Mouse (Mus musculus): ENCODE measurements at regions not wholly inside any gene's neighbourhood (a gene's known extent, or its start where the extent isn't known, plus 50 kb on each side); places are given as distances from the start of the nearest gene placed in this dataset.
A peak's percentile ranks its signal among the peaks of the same experiment; 100 is the strongest.

GRCm38 (mm10) chr5:64022633-64023323 is 54.1 kb upstream of the Rell1 start:
- Histone ChIP-seq H3K4me3 (ENCODE audit: insufficient read depth, low read length) (no peak overlapping the region), H3K4me1 (ENCODE audit: control insufficient read depth, insufficient read depth, low read length) (peaks cover 5% of the 10 kb centered on the region; the same call in 1 of the 2 replicates), H3K27ac (ENCODE audit: insufficient read depth, low read length) (no peak overlapping the region; the same call in 1 of the 2 replicates)
- TF ChIP-seq POLR2A (IDR thresholded peaks at IDR 0.05; ENCODE audit: extremely low read depth, insufficient read depth, low read length) (no peak), CTCF (IDR thresholded peaks at IDR 0.05; ENCODE audit: extremely low read depth, insufficient read depth, low read length) (no peak)

GRCm38 (mm10) chr5:64023324-64023650 is 54.6 kb upstream of the Rell1 start:
- Histone ChIP-seq H3K4me3 (ENCODE audit: insufficient read depth, low read length) (no peak overlapping the region), H3K27ac (ENCODE audit: insufficient read depth, low read length) (peak overlapping the region; percentile 59; the same call in 1 of the 2 replicates), H3K4me1 (ENCODE audit: control insufficient read depth, insufficient read depth, low read length) (peaks cover 5% of the 10 kb centered on the region; the same call in 1 of the 2 replicates)
- TF ChIP-seq CTCF (IDR thresholded peaks at IDR 0.05; ENCODE audit: extremely low read depth, insufficient read depth, low read length): no peak
- no peak for TF ChIP-seq POLR2A (IDR thresholded peaks at IDR 0.05; ENCODE audit: extremely low read depth, insufficient read depth, low read length)

GRCm38 (mm10) chr5:64024420-64024819 is 55.7 kb upstream of the Rell1 start:
- no peak overlapping the region for H3K4me3 ChIP-seq (ENCODE audit: insufficient read depth, low read length)
- TF ChIP-seq POLR2A (IDR thresholded peaks at IDR 0.05; ENCODE audit: extremely low read depth, insufficient read depth, low read length): no peak
- TF ChIP-seq CTCF (IDR thresholded peaks at IDR 0.05; ENCODE audit: extremely low read depth, insufficient read depth, low read length): no peak
- no peak overlapping the region for H3K27ac ChIP-seq (ENCODE audit: insufficient read depth, low read length)
- peaks cover 5% of the 10 kb centered on the region; the same call in 1 of the 2 replicates for H3K4me1 ChIP-seq (ENCODE audit: control insufficient read depth, insufficient read depth, low read length)

DNA sequence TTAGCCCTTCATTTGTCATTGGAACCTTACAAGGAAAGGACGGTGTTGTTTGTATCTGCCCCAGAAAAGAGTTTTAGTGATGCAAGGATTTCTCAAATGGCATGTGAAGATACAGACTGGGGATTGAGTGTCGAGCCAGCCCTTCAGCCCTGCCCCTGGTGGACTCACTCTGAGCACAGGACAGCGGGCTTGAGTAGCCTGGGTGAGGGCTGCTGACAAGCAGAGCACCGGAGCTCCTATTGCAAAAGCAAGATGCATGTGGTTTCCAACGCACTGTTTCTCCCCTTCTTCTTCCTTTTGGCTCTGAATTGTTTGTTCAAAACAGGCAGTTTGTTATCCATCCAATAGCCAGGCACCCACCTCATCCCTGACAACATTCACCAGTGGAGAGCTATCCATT is 59.0 kb upstream of the Rell1 start:
- Histone ChIP-seq H3K27ac (ENCODE audit: insufficient read depth, low read length) (no peak overlapping the region), H3K4me3 (ENCODE audit: insufficient read depth, low read length) (no peak overlapping the region), H3K4me1 (ENCODE audit: control insufficient read depth, insufficient read depth, low read length) (peaks cover 2% of the 10 kb centered on the region; the same call in 1 of the 2 replicates)
- TF ChIP-seq CTCF (IDR thresholded peaks at IDR 0.05; ENCODE audit: extremely low read depth, insufficient read depth, low read length) (no peak), POLR2A (IDR thresholded peaks at IDR 0.05; ENCODE audit: extremely low read depth, insufficient read depth, low read length) (no peak)

- no peak overlapping the region for H3K4me3 ChIP-seq (ENCODE audit: insufficient read depth, low read length)
- no peak overlapping the region for H3K27ac ChIP-seq (ENCODE audit: insufficient read depth, low read length)
- no peaks in the 10 kb centered on the region for H3K4me1 ChIP-seq (ENCODE audit: control insufficient read depth, insufficient read depth, low read length)
- TF ChIP-seq POLR2A (IDR thresholded peaks at IDR 0.05; ENCODE audit: extremely low read depth, insufficient read depth, low read length) (no peak), CTCF (IDR thresholded peaks at IDR 0.05; ENCODE audit: extremely low read depth, insufficient read depth, low read length) (no peak)
Measured at GRCm38 (mm10) chr5:64029622-64030145, 61.0 kb upstream of the Rell1 start.

DNA sequence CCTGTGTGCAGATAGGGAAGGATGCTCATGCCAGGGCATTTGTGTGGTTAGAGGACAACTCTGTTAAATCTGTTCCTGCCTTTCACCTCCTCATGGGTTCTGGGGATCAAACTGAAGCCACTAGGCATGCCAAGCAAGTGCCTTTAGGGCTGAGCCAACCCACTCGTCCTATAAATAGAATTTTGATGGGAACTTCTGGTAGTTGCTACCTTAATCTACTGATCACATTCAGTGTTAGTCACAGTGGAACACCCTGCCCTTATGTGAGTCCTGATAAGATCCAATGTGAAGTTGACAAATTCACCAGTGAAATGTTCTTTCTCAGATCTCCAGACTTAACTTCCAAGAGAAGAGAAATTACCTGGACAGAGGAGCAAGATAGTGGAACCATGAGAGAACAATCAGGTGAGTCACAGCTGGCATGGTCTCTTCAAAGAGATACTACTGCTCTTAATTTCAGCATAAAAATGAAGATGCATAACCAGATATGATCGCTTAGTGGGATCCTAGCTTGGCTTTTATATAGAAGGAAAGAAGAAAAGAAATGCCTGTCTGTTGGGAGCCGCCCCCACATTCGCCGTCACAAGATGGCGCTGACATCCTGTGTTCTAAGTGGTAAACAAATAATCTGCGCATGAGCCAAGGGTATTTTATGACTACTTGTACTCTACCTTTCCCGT is 61.7 kb upstream of the Rell1 start:
- no peaks in the 10 kb centered on the region for H3K4me1 ChIP-seq (ENCODE audit: control insufficient read depth, insufficient read depth, low read length)
- no peak overlapping the region for H3K4me3 ChIP-seq (ENCODE audit: insufficient read depth, low read length)
- H3K27ac ChIP-seq (ENCODE audit: insufficient read depth, low read length): no peak overlapping the region
- no peak for TF ChIP-seq CTCF (IDR thresholded peaks at IDR 0.05; ENCODE audit: extremely low read depth, insufficient read depth, low read length)
- no peak for TF ChIP-seq POLR2A (IDR thresholded peaks at IDR 0.05; ENCODE audit: extremely low read depth, insufficient read depth, low read length)

GRCm38 (mm10) chr5:64038394-64038793 is 54.4 kb upstream of the Pgm2 start:
- H3K4me1 ChIP-seq (ENCODE audit: control insufficient read depth, insufficient read depth, low read length): no peaks in the 10 kb centered on the region
- H3K4me3 ChIP-seq (ENCODE audit: insufficient read depth, low read length): no peak overlapping the region
- TF ChIP-seq CTCF (IDR thresholded peaks at IDR 0.05; ENCODE audit: extremely low read depth, insufficient read depth, low read length) (no peak), POLR2A (IDR thresholded peaks at IDR 0.05; ENCODE audit: extremely low read depth, insufficient read depth, low read length) (no peak)
- no peak overlapping the region for H3K27ac ChIP-seq (ENCODE audit: insufficient read depth, low read length)

GRCm38 (mm10) chr5:64040676-64041075 is 52.1 kb upstream of the Pgm2 start:
- Histone ChIP-seq H3K27ac (ENCODE audit: insufficient read depth, low read length) (no peak overlapping the region), H3K4me1 (ENCODE audit: control insufficient read depth, insufficient read depth, low read length) (no peaks in the 10 kb centered on the region), H3K4me3 (ENCODE audit: insufficient read depth, low read length) (no peak overlapping the region)
- TF ChIP-seq POLR2A (IDR thresholded peaks at IDR 0.05; ENCODE audit: extremely low read depth, insufficient read depth, low read length) (no peak), CTCF (IDR thresholded peaks at IDR 0.05; ENCODE audit: extremely low read depth, insufficient read depth, low read length) (no peak)

Data from cortical plate, adult 2 months (tissue).